Comparison of ENCODE assay signal across 11 mouse cellular contexts in genomic region chr5:25030276-25030681, GRCm38 (mm10).
DNase-seq lines count a peak whose midpoint lies in the region; ATAC-seq lines count a peak whose summit lies in the region.
"Had no signal": no experiment of that assay in that cellular context is flagged by ENCODE, and none has a peak within 500 bp of the region (broad histone marks: within the 10 kb centered on the region; RNA-seq: fewer than 3 reads in every experiment).

No protein-coding gene starts in this region.

- no peaks in the 10 kb centered on the region for H3K9me3 ChIP-seq in heart, embryonic 13.5 days
- no peaks in the 10 kb centered on the region for H3K9me3 ChIP-seq in liver, embryonic 16.5 days (replicated peaks; ENCODE audit: control insufficient read depth, low read length)
- no peaks in the 10 kb centered on the region for H3K9me3 ChIP-seq in midbrain, embryonic 16.5 days (replicated peaks; ENCODE audit: control insufficient read depth, low read length, poor library complexity, severe bottlenecking)

- H3K9ac ChIP-seq in heart, embryonic 13.5 days, result no peak overlapping the region
- no peak overlapping the region for H3K9ac ChIP-seq in liver, embryonic 16.5 days (ENCODE audit: low read depth, low read length)
- no peak overlapping the region for H3K9ac ChIP-seq in midbrain, embryonic 16.5 days (ENCODE audit: low read depth, low read length)

- no peaks in the 10 kb centered on the region for H3K27me3 ChIP-seq in heart, embryonic 13.5 days (replicated peaks)
- H3K27me3 ChIP-seq in liver, embryonic 16.5 days (ENCODE audit: control insufficient read depth, insufficient read depth, low read depth, low read length), result no peaks in the 10 kb centered on the region
- no peaks in the 10 kb centered on the region for H3K27me3 ChIP-seq in midbrain, embryonic 16.5 days (ENCODE audit: control insufficient read depth, insufficient read depth, low read depth, low read length)

- H3K4me2 ChIP-seq in heart, embryonic 13.5 days, result 0 out of 2 replicates have a peak overlapping the region, but pooled peaks have one; percentile 2
- H3K4me2 ChIP-seq in liver, embryonic 16.5 days (ENCODE audit: low read depth, low read length), result no peak overlapping the region
- no peak overlapping the region for H3K4me2 ChIP-seq in midbrain, embryonic 16.5 days (ENCODE audit: low read length)

- ATAC-seq in heart, embryonic 13.5 days (ENCODE audit: extremely low read depth, insufficient number of reproducible peaks, low FRiP score, low TSS enrichment), result peak; percentile 74; the same call in 1 of the 2 replicates
- peak; percentile 85 for ATAC-seq in liver, embryonic 16.5 days (ENCODE audit: low read depth)
- ATAC-seq in midbrain, embryonic 16.5 days, result no peak

- H3K4me3 ChIP-seq in heart, embryonic 13.5 days, result no peak overlapping the region
- no peak overlapping the region for H3K4me3 ChIP-seq in liver, embryonic 16.5 days (ENCODE audit: low read depth, low read length)
- no peak overlapping the region for H3K4me3 ChIP-seq in midbrain, embryonic 16.5 days (ENCODE audit: low read depth, low read length)

- peaks cover 50% of the 10 kb centered on the region for H3K4me1 ChIP-seq in heart, embryonic 13.5 days
- H3K4me1 ChIP-seq in liver, embryonic 16.5 days (ENCODE audit: control insufficient read depth, low read depth, low read length), result peaks cover 4% of the 10 kb centered on the region
- no peaks in the 10 kb centered on the region for H3K4me1 ChIP-seq in midbrain, embryonic 16.5 days (ENCODE audit: control insufficient read depth, insufficient read depth, low read length)

- WGBS in heart, embryonic 13.5 days, result 0% methylated on average over 3 of the region's 3 CpGs
- WGBS in liver, embryonic 16.5 days (ENCODE audit: insufficient replicate concordance), result 7% methylated on average over 3 of the region's 3 CpGs
- 77% methylated on average over 3 of the region's 3 CpGs for WGBS in midbrain, embryonic 16.5 days

- H3K27ac ChIP-seq in heart, embryonic 13.5 days (replicated peaks), result peak overlapping the region; percentile 83
- peak overlapping the region; percentile 43; the same call in 1 of the 2 replicates for H3K27ac ChIP-seq in liver, embryonic 16.5 days (ENCODE audit: low read length)
- no peak overlapping the region for H3K27ac ChIP-seq in midbrain, embryonic 16.5 days (ENCODE audit: low read length)

- H3K36me3 ChIP-seq in heart, embryonic 13.5 days, result no peaks in the 10 kb centered on the region
- H3K36me3 ChIP-seq in liver, embryonic 16.5 days (ENCODE audit: control insufficient read depth, insufficient read depth), result no peaks in the 10 kb centered on the region
- H3K36me3 ChIP-seq in midbrain, embryonic 16.5 days (ENCODE audit: control insufficient read depth, insufficient read depth, low read length), result no peaks in the 10 kb centered on the region

- DNase-seq in urinary bladder, postnatal 14 days (ENCODE audit: low spot score), result peak; percentile 65
- DNase-seq in urinary bladder, postnatal 10 days (ENCODE audit: low spot score), result no peak
- no peak for DNase-seq in retina, postnatal 1 day
- no peak for DNase-seq in gastrocnemius, adult 8-10 months (ENCODE audit: low spot score in 2 of 2)
- no peak for DNase-seq in ovary, postnatal 36 days (ENCODE audit: low spot score)
- DNase-seq: cerebellum, postnatal 14 days; layer of hippocampus, postnatal 36 days; right cerebral cortex, postnatal 25 days had no signal
